Mouse (Mus musculus) heart, embryonic 12.5 days (tissue): ENCODE results near the gene H2al2a. TPM values are rescaled to one million over a fixed set of nuclear protein-coding genes. Genes with fewer than 3 reads are reported as not detected.

ENCODE experiments used
- ATAC-seq: fragments of 200-750 bp; cut with Nextera tagmentation; 2 replicates; pipeline ENCODE4 v1.8.0; 2017; ENCODE audit warnings: moderate TSS enrichment, moderate library complexity; ENCODE audit not compliant: insufficient number of reproducible peaks, low FRiP score
- H3K27ac ChIP-seq: fragments of 300-500 bp; sonication (generic); 2 replicates; pipeline ENCODE4 v1.5.1; 2016; ENCODE audit warnings: mild to moderate bottlenecking, moderate library complexity; ENCODE audit not compliant: poor library complexity, severe bottlenecking
- H3K27me3 ChIP-seq: fragments of 300-500 bp; sonication (generic); replicated peaks from 2 replicates; pipeline ENCODE4 v1.6.1; 2016; ENCODE audit warnings: mild to moderate bottlenecking, moderate library complexity
- H3K36me3 ChIP-seq: fragments of 300-500 bp; sonication (generic); 2 replicates; pipeline ENCODE4 v1.6.1; 2016; ENCODE audit warnings: mild to moderate bottlenecking, moderate library complexity
- H3K4me1 ChIP-seq: fragments of 300-500 bp; sonication (generic); replicated peaks from 2 replicates; pipeline ENCODE4 v1.6.1; 2016; ENCODE audit warnings: mild to moderate bottlenecking
- H3K4me2 ChIP-seq: fragments of 300-500 bp; sonication (generic); 2 replicates; pipeline ENCODE4 v1.6.1; 2016; ENCODE audit warnings: mild to moderate bottlenecking, moderate library complexity
- H3K4me3 ChIP-seq: fragments of 300-500 bp; sonication (generic); 2 replicates; pipeline ENCODE4 v1.5.1; 2016; ENCODE audit warnings: mild to moderate bottlenecking
- H3K9ac ChIP-seq: fragments of 300-500 bp; sonication (generic); 2 replicates; pipeline ENCODE4 v1.6.1; 2016; ENCODE audit warnings: mild to moderate bottlenecking, moderate library complexity
- H3K9me3 ChIP-seq: fragments of 300-500 bp; sonication (generic); replicated peaks from 2 replicates; pipeline ENCODE4 v1.6.1; 2016; ENCODE audit warnings: mild to moderate bottlenecking, moderate library complexity
- WGBS: fragments of 180-500 bp; shearing (Covaris S2); methylation state at CpG from one replicate; pipeline ENCODE4 v1.1.7; 2016; 5-methylcytosine and 5-hydroxymethylcytosine counted together
- polyA plus RNA-seq: library from polyadenylated mRNA; unstranded; fragments of >200 nt; fragmentation: Nextera tagmentation; extraction: Ambion mirVana; gene quantifications from 2 replicates; pipeline ENCODE4 v1.2.1, GENCODE M21; 2016

H2al2a gene
- polyA plus RNA-seq = not detected in 2 replicates

GRCm38 (mm10) chr2:17996858-17997257 lies at the start of gene H2al2a:
Gene H2al2a, minus strand, starts transcription at chr2:17996958.
- Histone ChIP-seq H3K4me3 (no peak within 1 kb of the TSS), H3K4me2 (no peak within 1 kb of the TSS), H3K9me3 (no peaks in the 10 kb centered on the region; the same call in 1 of the 2 replicates), H3K4me1 (no peaks in the 10 kb centered on the region), H3K36me3 (no peaks in the 10 kb centered on the region), H3K9ac (no peak within 1 kb of the TSS), H3K27me3 (no peaks in the 10 kb centered on the region), H3K27ac (no peak within 1 kb of the TSS)
- ATAC-seq = no peak

- H3K36me3 ChIP-seq = no peaks in the 10 kb centered on the region
- no peaks in the 10 kb centered on the region for H3K9me3 ChIP-seq
- 3% methylated on average over 4 of the region's 4 CpGs for WGBS
- H3K4me3 ChIP-seq = peak overlapping the region; percentile 94
- no peaks in the 10 kb centered on the region for H3K27me3 ChIP-seq
- H3K4me1 ChIP-seq = peaks cover 28% of the 10 kb centered on the region
- ATAC-seq = no peak
- H3K27ac ChIP-seq = peak overlapping the region; percentile 99
- peak overlapping the region; percentile 100 for H3K9ac ChIP-seq
- H3K4me2 ChIP-seq = peak overlapping the region; percentile 81
These were observed 49.4 kb upstream of the H2al2a start for GRCm38 (mm10) chr2:18046186-18046585.

- H3K4me3 ChIP-seq = peak overlapping the region; percentile 94
These were observed 49.0 kb upstream of the H2al2a start for GRCm38 (mm10) chr2:18045781-18046181.

GRCm38 (mm10) chr2:18045143-18045780 lies 48.5 kb upstream of the H2al2a start:
- no peaks in the 10 kb centered on the region for H3K27me3 ChIP-seq
- H3K4me3 ChIP-seq = peak overlapping the region; percentile 94
- H3K4me1 ChIP-seq = peaks cover 37% of the 10 kb centered on the region
- H3K9ac ChIP-seq = peak overlapping the region; percentile 100
- no peaks in the 10 kb centered on the region for H3K9me3 ChIP-seq
- peak overlapping the region; percentile 81 for H3K4me2 ChIP-seq
- peak overlapping the region; percentile 99 for H3K27ac ChIP-seq
- ATAC-seq = no peak
- H3K36me3 ChIP-seq = no peaks in the 10 kb centered on the region
- 15% methylated on average over 7 of the region's 7 CpGs for WGBS

More at GRCm38 (mm10) chr2:18045781-18046181, 49.0 kb upstream of the H2al2a start:
- no peak for ATAC-seq
- H3K4me1 ChIP-seq = peaks cover 32% of the 10 kb centered on the region
- WGBS = 17% methylated on average over 6 of the region's 6 CpGs
- no peaks in the 10 kb centered on the region for H3K27me3 ChIP-seq
- H3K36me3 ChIP-seq = no peaks in the 10 kb centered on the region
- peak overlapping the region; percentile 99 for H3K27ac ChIP-seq
- H3K9me3 ChIP-seq = no peaks in the 10 kb centered on the region
- H3K4me2 ChIP-seq = peak overlapping the region; percentile 81
- peak overlapping the region; percentile 100 for H3K9ac ChIP-seq

GRCm38 (mm10) chr2:18041199-18041885 lies 44.6 kb upstream of the H2al2a start:
- no peak for ATAC-seq
- WGBS = 14% methylated on average over 14 of the region's 14 CpGs

GRCm38 (mm10) chr2:18040347-18041160 lies 43.8 kb upstream of the H2al2a start:
- H3K4me2 ChIP-seq = peak overlapping the region; percentile 78
- H3K4me3 ChIP-seq = peak overlapping the region; percentile 28
- ATAC-seq = no peak
- peak overlapping the region; percentile 86 for H3K9ac ChIP-seq
- H3K36me3 ChIP-seq = no peaks in the 10 kb centered on the region
- H3K9me3 ChIP-seq = no peaks in the 10 kb centered on the region
- 35% methylated on average over 27 of the region's 27 CpGs for WGBS
- H3K4me1 ChIP-seq = peaks cover 54% of the 10 kb centered on the region
- peak overlapping the region; percentile 85 for H3K27ac ChIP-seq
- H3K27me3 ChIP-seq = no peaks in the 10 kb centered on the region

More at GRCm38 (mm10) chr2:18041199-18041885, 44.6 kb upstream of the H2al2a start:
- Histone ChIP-seq H3K4me2 (peak overlapping the region; percentile 78), H3K27ac (peak overlapping the region; percentile 85), H3K4me1 (peaks cover 57% of the 10 kb centered on the region), H3K36me3 (no peaks in the 10 kb centered on the region), H3K27me3 (no peaks in the 10 kb centered on the region), H3K4me3 (peak overlapping the region; percentile 28), H3K9ac (peak overlapping the region; percentile 86), H3K9me3 (no peaks in the 10 kb centered on the region)

- peak overlapping the region; percentile 40 for H3K4me3 ChIP-seq
- no peaks in the 10 kb centered on the region for H3K9me3 ChIP-seq
- H3K36me3 ChIP-seq = no peaks in the 10 kb centered on the region
- peak overlapping the region; percentile 86 for H3K9ac ChIP-seq
- H3K4me1 ChIP-seq = peaks cover 54% of the 10 kb centered on the region
- H3K27ac ChIP-seq = peak overlapping the region; percentile 53
- peak overlapping the region; percentile 78 for H3K4me2 ChIP-seq
- H3K27me3 ChIP-seq = no peaks in the 10 kb centered on the region
- WGBS = 10% methylated on average over 46 of the region's 46 CpGs
- ATAC-seq = peak; percentile 57; the same call in 1 of the 2 replicates
These were observed 43.0 kb upstream of the H2al2a start for GRCm38 (mm10) chr2:18039566-18040290.

- H3K27ac ChIP-seq = 0 out of 2 replicates have a peak overlapping the region, but pooled peaks have one; percentile 53
- peaks cover 54% of the 10 kb centered on the region for H3K4me1 ChIP-seq
- peak overlapping the region; percentile 78 for H3K4me2 ChIP-seq
- WGBS = 46% methylated on average over 10 of the region's 10 CpGs
- H3K27me3 ChIP-seq = no peaks in the 10 kb centered on the region
- H3K9me3 ChIP-seq = no peaks in the 10 kb centered on the region
- no peak overlapping the region for H3K4me3 ChIP-seq
- peak overlapping the region; percentile 86 for H3K9ac ChIP-seq
- ATAC-seq = no peak
- no peaks in the 10 kb centered on the region for H3K36me3 ChIP-seq
These were observed 42.2 kb upstream of the H2al2a start for GRCm38 (mm10) chr2:18038895-18039371.

- 50% methylated on average over 3 of the region's 3 CpGs for WGBS
- no peak overlapping the region; the same call in 1 of the 2 replicates for H3K4me2 ChIP-seq
- no peak for ATAC-seq
- H3K9ac ChIP-seq = no peak overlapping the region
- no peak overlapping the region for H3K27ac ChIP-seq
- peaks cover 58% of the 10 kb centered on the region for H3K4me1 ChIP-seq
- H3K27me3 ChIP-seq = no peaks in the 10 kb centered on the region
- no peaks in the 10 kb centered on the region for H3K36me3 ChIP-seq
- H3K4me3 ChIP-seq = no peak overlapping the region
- no peaks in the 10 kb centered on the region for H3K9me3 ChIP-seq
These were observed 41.5 kb upstream of the H2al2a start for GRCm38 (mm10) chr2:18038141-18038752.

- no peak within 1 kb of the TSS; the same call in 1 of the 2 replicates for H3K4me2 ChIP-seq
- H3K9ac ChIP-seq = no peak within 1 kb of the TSS
- WGBS = 24% methylated on average over 2 of the region's 2 CpGs
- no peaks in the 10 kb centered on the region for H3K9me3 ChIP-seq
- H3K27ac ChIP-seq = 0 out of 2 replicates have a peak within 1 kb of the TSS, but pooled peaks have one; percentile 2
- no peaks in the 10 kb centered on the region for H3K27me3 ChIP-seq
- H3K36me3 ChIP-seq = no peaks in the 10 kb centered on the region
- H3K4me3 ChIP-seq = no peak within 1 kb of the TSS
- H3K4me1 ChIP-seq = peaks cover 59% of the 10 kb centered on the region
- no peak for ATAC-seq
These were observed 40.7 kb upstream of the H2al2a start, which contains the start of gene A930004D18Rik for GRCm38 (mm10) chr2:18037491-18037890. Gene A930004D18Rik, minus strand, starts transcription at chr2:18037737.
